16 mouse cellular contexts compared by ENCODE assay signal in genomic region chr8:45267611-45268391, GRCm38 (mm10). TPM values are rescaled to one million over a fixed set of nuclear protein-coding genes. Genes with fewer than 3 reads are reported as not detected.
DNase-seq lines count a peak whose midpoint lies in the region; ATAC-seq and TF ChIP-seq lines count a peak whose summit lies in the region.
"Had no signal": no experiment of that assay in that cellular context is flagged by ENCODE, and none has a peak within 500 bp of the region (broad histone marks: within the 10 kb centered on the region; RNA-seq: fewer than 3 reads in every experiment).

No protein-coding gene starts in this region.

- no peaks in the 10 kb centered on the region for H3K36me3 ChIP-seq in limb, embryonic 13.5 days
- H3K36me3 ChIP-seq in limb, embryonic 10.5 days = no peaks in the 10 kb centered on the region
- no peaks in the 10 kb centered on the region for H3K36me3 ChIP-seq in heart, postnatal 0 days (replicated peaks; ENCODE audit: control insufficient read depth, insufficient read depth, low read length)
- no peaks in the 10 kb centered on the region for H3K36me3 ChIP-seq in intestine, embryonic 15.5 days
- H3K36me3 ChIP-seq: neural tube, embryonic 13.5 days had no signal

- no peak overlapping the region for H3K27ac ChIP-seq in limb, embryonic 13.5 days
- no peak overlapping the region for H3K27ac ChIP-seq in limb, embryonic 10.5 days
- H3K27ac ChIP-seq in heart, postnatal 0 days (ENCODE audit: low read depth) = no peak overlapping the region
- H3K27ac ChIP-seq in intestine, embryonic 15.5 days = no peak overlapping the region
- H3K27ac ChIP-seq: forebrain, embryonic 13.5 days; neural tube, embryonic 13.5 days had no signal

- no peaks in the 10 kb centered on the region for H3K27me3 ChIP-seq in limb, embryonic 13.5 days
- H3K27me3 ChIP-seq in limb, embryonic 10.5 days (ENCODE audit: low read depth, poor library complexity, severe bottlenecking) = no peaks in the 10 kb centered on the region
- H3K27me3 ChIP-seq in heart, postnatal 0 days (ENCODE audit: control insufficient read depth, insufficient read depth, low read length) = no peaks in the 10 kb centered on the region
- H3K27me3 ChIP-seq in intestine, embryonic 15.5 days (replicated peaks) = no peaks in the 10 kb centered on the region
- H3K27me3 ChIP-seq: forebrain, embryonic 13.5 days; neural tube, embryonic 13.5 days had no signal

- DNase-seq in adrenal gland, adult 8-10 months = peak; percentile 15
- no peak for DNase-seq in adrenal gland, postnatal 4 days (ENCODE audit: low spot score in 2 of 2)
- DNase-seq in limb, embryonic 10.5 days (ENCODE audit: low spot score) = no peak
- peak; percentile 11 for DNase-seq in heart, postnatal 0 days (ENCODE audit: low spot score)
- peak; percentile 15 for DNase-seq in ovary, postnatal 14 days (ENCODE audit: low spot score)
- no peak for DNase-seq in urinary bladder, adult 18-20 months (ENCODE audit: low spot score in 2 of 2)
- DNase-seq: embryo, embryonic 11 days had no signal

- no peaks in the 10 kb centered on the region for H3K9me3 ChIP-seq in limb, embryonic 13.5 days
- H3K9me3 ChIP-seq in limb, embryonic 10.5 days (replicated peaks) = no peaks in the 10 kb centered on the region
- no peaks in the 10 kb centered on the region for H3K9me3 ChIP-seq in heart, postnatal 0 days (replicated peaks; ENCODE audit: control insufficient read depth, low read length)
- no peaks in the 10 kb centered on the region for H3K9me3 ChIP-seq in intestine, embryonic 15.5 days
- H3K9me3 ChIP-seq: forebrain, embryonic 13.5 days; neural tube, embryonic 13.5 days had no signal

- no peak for TF ChIP-seq EP300 in heart, postnatal 0 days (IDR thresholded peaks at IDR 0.05; ENCODE audit: low read depth)

- H3K4me1 ChIP-seq in limb, embryonic 13.5 days = no peaks in the 10 kb centered on the region
- H3K4me1 ChIP-seq in limb, embryonic 10.5 days = no peaks in the 10 kb centered on the region
- H3K4me1 ChIP-seq in heart, postnatal 0 days (ENCODE audit: control insufficient read depth, insufficient read depth) = no peaks in the 10 kb centered on the region
- H3K4me1 ChIP-seq in intestine, embryonic 15.5 days (replicated peaks) = no peaks in the 10 kb centered on the region
- H3K4me1 ChIP-seq: forebrain, embryonic 13.5 days; neural tube, embryonic 13.5 days had no signal

- WGBS in limb, embryonic 13.5 days = 81% methylated on average over 4 of the region's 4 CpGs
- WGBS in limb, embryonic 10.5 days = 92% methylated on average over 4 of the region's 4 CpGs
- 49% methylated on average over 4 of the region's 4 CpGs for WGBS in heart, postnatal 0 days
- WGBS in intestine, embryonic 15.5 days = 71% methylated on average over 4 of the region's 4 CpGs

- no peak overlapping the region for H3K4me3 ChIP-seq in limb, embryonic 13.5 days
- no peak overlapping the region for H3K4me3 ChIP-seq in limb, embryonic 10.5 days
- no peak overlapping the region for H3K4me3 ChIP-seq in heart, postnatal 0 days (ENCODE audit: low read depth, low read length)
- no peak overlapping the region for H3K4me3 ChIP-seq in intestine, embryonic 15.5 days (replicated peaks)
- H3K4me3 ChIP-seq: forebrain, embryonic 13.5 days; neural tube, embryonic 13.5 days had no signal

- no peak overlapping the region for H3K4me2 ChIP-seq in limb, embryonic 13.5 days (replicated peaks)
- no peak overlapping the region for H3K4me2 ChIP-seq in heart, postnatal 0 days (ENCODE audit: low read depth, low read length)
- H3K4me2 ChIP-seq in intestine, embryonic 15.5 days (replicated peaks) = no peak overlapping the region
- H3K4me2 ChIP-seq: forebrain, embryonic 13.5 days; neural tube, embryonic 13.5 days had no signal

- ATAC-seq in limb, embryonic 13.5 days (ENCODE audit: low FRiP score, low read depth) = 0 out of 2 replicates have a peak, but pooled peaks have one; percentile 44
- peak; percentile 36; the same call in 1 of the 2 replicates for ATAC-seq in heart, postnatal 0 days (ENCODE audit: insufficient read depth, low read depth)
- ATAC-seq in intestine, embryonic 15.5 days = no peak
- ATAC-seq: forebrain, embryonic 13.5 days had no signal

- H3K9ac ChIP-seq in limb, embryonic 13.5 days = no peak overlapping the region
- no peak overlapping the region for H3K9ac ChIP-seq in heart, postnatal 0 days (replicated peaks; ENCODE audit: low read depth, low read length)
- H3K9ac ChIP-seq in intestine, embryonic 15.5 days = no peak overlapping the region
- H3K9ac ChIP-seq: forebrain, embryonic 13.5 days; neural tube, embryonic 13.5 days had no signal

- TF ChIP-seq CTCF in heart, postnatal 0 days (IDR thresholded peaks at IDR 0.05; ENCODE audit: low read depth) = no peak

RNA-seq across cellular contexts. Expression of gene F11, which starts 6.0 kb away (rescaled TPM):
- total RNA-seq in adrenal gland, adult 8-10 months (2022) = under 1 TPM in 1 of 4 experiments, not detected in 3; 0.12 TPM
- total RNA-seq in adrenal gland, postnatal 4 days (2021) = 10 to 100 TPM in 1 of 2 experiments, under 1 TPM in 1; 0.34 to 12.8 TPM
- polyA plus RNA-seq in limb, embryonic 13.5 days (2015; fragmentation: Nextera tagmentation; extraction: Ambion mirVana) = not detected in 2 replicates
- polyA plus RNA-seq in limb, embryonic 10.5 days (2016; fragmentation: Nextera tagmentation; extraction: Ambion mirVana) = not detected in 2 replicates
- not detected in 2 replicates for total RNA-seq in heart, postnatal 0 days (2014; rRNA removed; ENCODE audit: low replicate concordance)
- not detected in 2 replicates for polyA plus RNA-seq in heart, postnatal 0 days (2015; fragmentation: Nextera tagmentation; extraction: Ambion mirVana)
- polyA plus RNA-seq in intestine, embryonic 15.5 days (2015; fragmentation: Nextera tagmentation; extraction: Ambion mirVana) = 0.46 and 0.68 TPM in 2 replicates
- total RNA-seq: hematopoietic stem cell, adult 5-6 weeks; megakaryocyte-erythroid progenitor cell, adult 5-6 weeks had no signal
- polyA plus RNA-seq: forebrain, embryonic 13.5 days; kidney, embryonic 14.5 days; neural tube, embryonic 13.5 days; spleen, adult 2 months; urinary bladder, adult 2 months had no signal

RNA-seq across cellular contexts. Expression of gene Klkb1, which starts 26.9 kb away (rescaled TPM):
- under 1 TPM in 3 of 4 experiments, not detected in 1; 0.06 to 0.16 (median 0.07) TPM for total RNA-seq in adrenal gland, adult 8-10 months (2022)
- 1 to 10 TPM in 1 of 2 experiments, under 1 TPM in 1; 0.17 to 5.6 TPM for total RNA-seq in adrenal gland, postnatal 4 days (2021)
- 0.04 TPM in 1 of 2 replicates, not detected in the other for polyA plus RNA-seq in limb, embryonic 13.5 days (2015; fragmentation: Nextera tagmentation; extraction: Ambion mirVana)
- polyA plus RNA-seq in limb, embryonic 10.5 days (2016; fragmentation: Nextera tagmentation; extraction: Ambion mirVana) = 0.03 TPM in 1 of 2 replicates, not detected in the other
- not detected in 2 replicates for total RNA-seq in heart, postnatal 0 days (2014; rRNA removed; ENCODE audit: low replicate concordance)
- polyA plus RNA-seq in heart, postnatal 0 days (2015; fragmentation: Nextera tagmentation; extraction: Ambion mirVana) = not detected in 2 replicates
- 0.08 and 0.11 TPM in 2 replicates for polyA plus RNA-seq in intestine, embryonic 15.5 days (2015; fragmentation: Nextera tagmentation; extraction: Ambion mirVana)
- total RNA-seq: hematopoietic stem cell, adult 5-6 weeks; megakaryocyte-erythroid progenitor cell, adult 5-6 weeks had no signal
- polyA plus RNA-seq: forebrain, embryonic 13.5 days; neural tube, embryonic 13.5 days had no signal

RNA-seq across cellular contexts. Expression of gene Gm45753, which starts 40.5 kb away (rescaled TPM):
- total RNA-seq in adrenal gland, adult 8-10 months (2022) = under 1 TPM in 1 of 4 experiments, not detected in 3; 0.10 TPM
- total RNA-seq in adrenal gland, postnatal 4 days (2021) = 1 to 10 TPM in 1 of 2 experiments, under 1 TPM in 1; 0.39 to 4.2 TPM
- polyA plus RNA-seq in limb, embryonic 13.5 days (2015; fragmentation: Nextera tagmentation; extraction: Ambion mirVana) = not detected in 2 replicates
- polyA plus RNA-seq in limb, embryonic 10.5 days (2016; fragmentation: Nextera tagmentation; extraction: Ambion mirVana) = not detected in 2 replicates
- total RNA-seq in heart, postnatal 0 days (2014; rRNA removed; ENCODE audit: low replicate concordance) = not detected in 2 replicates
- polyA plus RNA-seq in heart, postnatal 0 days (2015; fragmentation: Nextera tagmentation; extraction: Ambion mirVana) = not detected in 2 replicates
- 0.18 and 0.39 TPM in 2 replicates for polyA plus RNA-seq in intestine, embryonic 15.5 days (2015; fragmentation: Nextera tagmentation; extraction: Ambion mirVana)
- total RNA-seq: hematopoietic stem cell, adult 5-6 weeks; megakaryocyte-erythroid progenitor cell, adult 5-6 weeks had no signal
- polyA plus RNA-seq: forebrain, embryonic 13.5 days; kidney, embryonic 14.5 days; neural tube, embryonic 13.5 days; spleen, adult 2 months; urinary bladder, adult 2 months had no signal

Comparison
In these comparisons a context has a peak if more than half of its experiments do, and no peak if none do; other contexts are left out.
1. DNase-seq: peak in adrenal gland, adult 8-10 months (single experiment), heart, postnatal 0 days (single experiment) and ovary, postnatal 14 days (single experiment); none in adrenal gland, postnatal 4 days (0 of 2), limb, embryonic 10.5 days (single experiment) and urinary bladder, adult 18-20 months (0 of 2).